Mouse (Mus musculus): ENCODE results near the gene Ogt. TPM values are rescaled to one million over a fixed set of nuclear protein-coding genes. Genes with fewer than 3 reads are reported as not detected.

Gene Ogt
- polyA plus RNA-seq, 1 experiment, result 64.3 TPM

DNA sequence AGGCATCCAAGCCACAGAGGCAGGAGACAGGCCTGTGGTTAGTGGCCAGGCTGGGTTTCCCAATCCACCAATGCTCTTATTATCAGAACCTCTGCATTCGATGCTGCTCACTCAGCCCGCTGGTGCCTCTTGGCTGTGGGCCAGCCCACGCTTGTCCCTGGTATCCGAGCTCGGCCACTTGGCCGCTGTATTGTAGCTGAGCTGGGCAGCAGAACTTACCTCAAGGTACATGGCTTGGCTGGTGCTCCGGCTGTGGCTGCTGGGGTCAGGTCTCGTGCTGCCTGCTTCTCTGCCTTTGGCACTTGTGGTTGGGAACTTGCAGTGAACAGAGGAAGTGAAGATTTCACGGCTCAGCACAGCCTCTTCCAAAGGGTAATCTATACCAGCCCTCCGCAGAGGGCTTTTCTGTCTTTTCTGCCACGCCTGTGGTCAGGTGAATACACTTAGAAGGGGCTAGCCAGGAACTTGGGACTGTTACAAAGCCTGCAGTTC is 94.0 kb downstream of the Ogt start, which contains the start of gene Cxcr3:
Gene Cxcr3 (minus strand): TSS at position 442 of the 492 bp plus-strand sequence.
- Histone ChIP-seq H3K27ac (ENCODE audit: insufficient read depth, low read depth, low read length) (no peak within 1 kb of the TSS), H3K4me3 (ENCODE audit: insufficient read depth, low read depth, low read length) (no peak within 1 kb of the TSS), H3K36me3 (ENCODE audit: control insufficient read depth, insufficient read depth, low read length) (no peaks in the 10 kb centered on the region), H3K4me1 (ENCODE audit: control insufficient read depth, insufficient read depth, low read length) (no peaks in the 10 kb centered on the region), H3K27me3 (replicated peaks; ENCODE audit: control insufficient read depth, insufficient read depth, low read length) (no peaks in the 10 kb centered on the region)
- peak; percentile 34 for DNase-seq
- WGBS, result 24% methylated on average over 11 of the region's 11 CpGs
- TF ChIP-seq CTCF (conservative IDR thresholded peaks at IDR 0.05; ENCODE audit: insufficient read depth, insufficient read length, low read depth, low read length), result no peak
- TF ChIP-seq POLR2A (IDR thresholded peaks at IDR 0.05; ENCODE audit: low read depth, low read length), result no peak

Other genes starting within 250 kb of the Ogt start
- gene Zmym3, start 219.2 kb upstream of the Ogt start, polyA plus RNA-seq (2012; rRNA removed), result 22.0 and 23.3 TPM in 2 replicates
- gene Nono, start 210.7 kb upstream of the Ogt start, polyA plus RNA-seq (2012; rRNA removed), result 70.6 and 90.6 TPM in 2 replicates
- 0.07 and 2.9 TPM in 2 replicates for gene Itgb1bp2, start 191.0 kb upstream of the Ogt start, polyA plus RNA-seq (2012; rRNA removed)
- gene Taf1, start 107.3 kb upstream of the Ogt start, polyA plus RNA-seq (2012; rRNA removed), result 3.2 and 5.0 TPM in 2 replicates
- gene Cxcr3, start 94.2 kb downstream of the Ogt start, polyA plus RNA-seq (2012; rRNA removed), result 2.3 and 4.3 TPM in 2 replicates
- gene Gm4779, start 154.4 kb downstream of the Ogt start, polyA plus RNA-seq (2012; rRNA removed), result 0.13 TPM in 1 of 2 replicates, not detected in the other
- not detected in 2 replicates for gene 8030474K03Rik, start 154.6 kb downstream of the Ogt start, polyA plus RNA-seq (2012; rRNA removed)
- 3.2 and 4.0 TPM in 2 replicates for gene Nhsl2, start 209.3 kb downstream of the Ogt start, polyA plus RNA-seq (2012; rRNA removed)

Measured in kidney, adult 2 months (tissue).